Mouse (Mus musculus) left cerebral cortex, adult 11 months (tissue): ENCODE data around the gene Blm.
A peak's percentile ranks its signal among the peaks of the same experiment; 100 is the strongest.

Experiments
- DNase-seq: peaks from one replicate; pipeline ENCODE4 v3.0.0; 2022; ENCODE audit warnings: low spot score

Blm gene

DNA sequence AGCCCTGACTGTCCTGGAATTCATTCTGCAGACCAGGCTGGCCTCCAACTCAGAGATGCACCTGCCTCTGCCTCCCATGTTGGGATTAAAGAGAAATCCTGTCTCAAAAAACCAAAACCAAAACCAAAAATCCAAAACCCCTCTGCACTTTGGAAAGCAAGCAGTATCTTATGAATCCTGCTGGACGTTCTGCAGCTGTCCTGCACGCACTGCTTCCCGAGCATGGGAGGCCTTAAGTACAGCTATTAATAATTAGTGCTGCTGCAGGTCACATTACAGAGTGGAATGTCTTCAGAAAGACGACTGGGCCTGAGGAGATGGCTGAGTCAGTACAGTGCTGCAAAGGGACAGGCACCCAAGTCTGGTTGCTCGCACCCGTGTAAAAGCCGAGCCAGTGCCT, 73.0 kb downstream of the Blm start:
- DNase-seq, result no peak

DNA sequence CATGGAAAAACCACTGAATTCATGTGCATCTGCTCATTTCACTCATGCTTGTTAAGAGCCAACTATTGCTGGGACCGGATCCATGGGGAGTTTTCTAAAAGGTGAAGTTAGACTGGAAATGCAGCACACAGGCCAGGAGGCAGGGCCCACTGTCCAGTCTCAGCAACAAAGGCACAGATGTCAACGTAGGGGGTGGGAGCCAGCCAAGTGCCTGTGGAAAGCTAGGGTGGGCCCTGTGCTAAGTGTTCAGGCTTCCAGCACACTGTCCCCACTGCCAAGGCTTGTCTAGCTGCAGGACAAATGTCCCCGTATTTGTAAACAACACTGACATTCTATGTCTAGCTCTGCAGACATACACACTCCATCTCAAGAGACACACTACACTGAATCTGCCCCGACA, 74.0 kb downstream of the Blm start:
- DNase-seq, result no peak

DNA sequence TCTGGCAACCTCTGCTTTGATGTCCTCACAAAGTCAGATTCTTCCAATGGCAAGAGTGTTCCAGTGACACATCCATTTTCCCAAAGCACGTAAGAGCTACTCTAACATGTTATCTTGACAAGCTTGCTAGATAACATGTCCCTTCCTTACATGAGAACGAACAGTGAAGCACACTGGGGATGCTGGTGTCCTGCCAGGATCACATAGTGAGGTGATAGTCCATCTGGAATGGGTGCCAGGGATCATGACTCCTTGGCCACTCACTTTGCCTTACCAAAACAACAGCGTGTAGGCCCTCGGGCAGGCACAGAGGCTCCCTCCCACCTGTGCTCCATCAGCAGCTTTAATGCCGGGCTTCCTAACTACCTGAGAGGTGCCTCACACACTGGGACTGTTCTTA, 74.7 kb downstream of the Blm start:
- DNase-seq, result no peak

DNA sequence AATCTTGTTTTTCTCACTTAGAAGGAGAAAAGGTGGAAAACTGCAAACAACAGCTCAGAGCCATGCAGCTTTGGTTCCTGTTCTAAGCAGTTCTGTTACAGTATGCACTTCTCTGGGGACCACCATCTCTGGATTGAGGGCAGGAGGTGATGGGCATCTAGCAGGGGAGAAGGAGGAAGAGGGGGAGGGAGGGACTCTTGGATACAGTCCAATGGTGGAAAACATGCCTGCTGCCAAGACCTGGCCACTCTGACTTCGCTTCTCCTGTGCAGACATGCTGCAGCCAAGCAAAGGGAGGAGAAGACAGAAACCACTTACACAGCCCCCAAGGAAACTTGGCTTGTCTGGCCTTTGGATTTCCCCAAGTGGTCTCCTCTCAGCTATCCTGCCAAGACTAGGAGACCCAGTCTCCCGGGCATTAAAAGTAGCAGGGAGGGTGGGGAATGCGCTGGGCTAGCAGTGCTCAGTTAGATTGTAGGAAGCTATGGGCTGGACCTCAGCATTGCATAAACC, 77.0 kb downstream of the Blm start:
- DNase-seq, result no peak

DNA sequence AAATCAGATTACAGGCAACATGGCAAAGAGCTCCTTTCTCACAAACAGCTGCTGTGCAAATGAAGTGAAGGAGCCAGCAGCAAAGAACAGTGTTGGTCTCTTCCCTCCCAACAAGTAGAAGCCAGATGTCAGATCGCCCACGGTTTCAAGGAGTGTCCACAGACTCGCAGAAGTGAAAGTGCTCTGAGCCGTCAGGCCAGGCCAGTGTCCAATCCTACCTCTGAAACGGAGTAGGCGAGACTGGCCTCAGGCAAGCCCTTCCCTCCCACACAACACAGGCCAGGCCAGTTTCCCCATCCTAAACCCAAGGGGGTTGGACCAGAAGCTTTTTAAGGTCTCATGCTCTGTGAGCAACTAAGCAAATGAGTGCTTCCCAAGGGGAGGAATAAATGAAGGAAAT, 77.7 kb downstream of the Blm start:
- DNase-seq, result peak; percentile 18

DNA sequence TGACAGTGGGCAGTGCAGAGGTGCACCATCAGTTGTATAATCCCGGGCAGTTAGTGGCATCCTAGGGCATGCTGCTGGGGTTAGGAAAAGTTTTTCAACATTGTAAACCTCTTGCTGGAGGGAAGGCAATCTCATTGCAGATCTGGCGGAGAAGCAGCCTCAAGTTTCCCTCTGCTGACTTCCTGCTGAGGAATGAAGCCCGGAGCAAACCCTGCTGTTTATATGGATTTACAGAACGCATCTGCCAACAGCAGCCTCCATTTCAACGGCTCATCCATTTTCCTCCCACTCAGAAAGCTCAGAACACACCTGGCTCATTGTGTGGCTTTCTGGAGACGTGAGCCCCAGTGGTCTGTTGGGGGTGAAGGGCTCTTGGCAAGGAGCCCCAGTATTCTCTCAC, 78.6 kb downstream of the Blm start:
- no peak for DNase-seq

DNA sequence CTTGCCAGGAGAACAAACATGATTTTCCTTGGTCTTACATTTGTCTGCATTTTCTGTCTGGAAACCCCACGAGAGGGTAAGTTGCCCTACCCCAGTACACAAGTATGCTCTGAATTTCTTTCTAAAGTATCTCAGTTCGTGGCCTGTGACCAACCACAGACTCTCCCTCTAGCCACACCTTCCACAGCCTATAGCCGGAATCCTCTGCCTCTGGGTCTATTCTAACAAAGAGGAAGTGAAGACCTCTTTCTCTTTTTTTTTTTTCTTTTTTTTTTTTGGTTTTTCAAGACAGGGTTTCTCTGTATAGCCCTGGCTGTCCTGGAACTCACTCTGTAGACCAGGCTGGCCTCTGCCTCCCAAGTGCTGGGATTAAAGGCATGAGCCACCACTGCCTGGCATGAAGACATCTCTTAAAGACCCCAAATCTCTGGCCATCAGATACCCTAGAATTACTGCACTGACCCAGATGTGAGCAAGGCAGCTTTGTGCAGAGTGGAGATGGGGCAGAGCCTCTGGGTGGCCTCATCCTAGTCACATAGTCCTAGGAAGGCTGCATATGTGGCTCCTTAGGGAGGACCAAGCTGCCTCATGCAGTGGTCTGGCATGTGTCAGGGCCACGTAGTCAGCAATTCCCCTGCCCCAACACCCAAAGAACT, 79.3 kb downstream of the Blm start:
- DNase-seq, result no peak

DNA sequence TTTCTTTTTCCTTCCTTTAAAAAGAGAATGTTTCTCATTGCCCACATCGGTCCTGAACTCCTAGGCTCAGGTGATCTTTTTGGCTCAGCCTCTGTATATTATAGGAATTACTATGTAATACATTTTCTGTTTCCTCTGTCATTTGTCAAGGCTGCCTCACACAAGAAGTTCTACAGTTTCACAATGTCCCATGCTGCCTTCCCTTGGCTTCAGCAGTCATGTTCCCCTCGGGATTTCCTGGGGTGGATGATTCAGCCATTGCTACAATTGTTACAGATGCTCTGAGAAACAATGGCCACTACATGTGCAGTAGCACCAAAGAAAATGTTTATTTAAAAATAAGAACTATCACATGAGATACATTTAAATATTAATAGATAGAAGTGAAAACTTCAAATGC, 80.1 kb downstream of the Blm start:
- no peak for DNase-seq

DNA sequence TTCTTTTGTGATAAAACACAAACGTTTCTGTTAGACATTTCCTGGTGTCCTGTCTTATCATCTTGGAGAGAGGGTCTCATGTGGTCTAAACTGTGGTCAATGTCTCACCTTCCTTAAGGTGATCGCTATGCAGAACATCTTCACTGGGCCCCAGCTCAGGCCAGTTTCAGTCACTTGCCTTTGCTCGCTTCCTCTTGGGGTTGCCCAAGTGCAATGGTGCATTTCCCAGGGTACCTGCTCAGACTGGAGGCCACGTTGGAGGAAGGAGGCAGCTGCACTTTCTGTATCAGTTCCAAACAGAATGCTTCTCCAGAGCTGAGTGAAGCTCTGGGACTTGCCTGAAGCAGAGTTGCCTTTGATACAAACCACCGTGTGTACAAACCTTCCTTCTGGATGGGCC, 80.9 kb downstream of the Blm start:
- DNase-seq, result no peak

DNA sequence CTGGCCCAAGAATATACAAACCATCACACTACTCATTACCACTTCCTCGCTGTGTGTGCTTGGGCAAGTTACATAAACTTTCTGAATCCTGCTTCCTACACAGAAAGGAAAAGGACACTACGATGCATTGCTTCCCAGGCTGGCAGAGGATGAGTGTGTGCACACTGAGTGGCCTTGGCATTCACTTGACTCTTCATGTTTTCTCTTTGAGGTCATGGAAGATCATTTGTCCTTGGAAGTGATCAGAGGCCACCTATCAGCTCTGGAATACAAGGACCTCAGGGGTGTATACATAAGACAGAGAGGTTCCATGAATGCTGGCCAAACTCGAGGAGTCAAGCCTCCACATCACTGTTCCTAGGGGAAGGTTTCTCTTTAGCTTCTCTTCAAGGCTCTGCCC, 81.8 kb downstream of the Blm start:
- DNase-seq, result no peak

DNA sequence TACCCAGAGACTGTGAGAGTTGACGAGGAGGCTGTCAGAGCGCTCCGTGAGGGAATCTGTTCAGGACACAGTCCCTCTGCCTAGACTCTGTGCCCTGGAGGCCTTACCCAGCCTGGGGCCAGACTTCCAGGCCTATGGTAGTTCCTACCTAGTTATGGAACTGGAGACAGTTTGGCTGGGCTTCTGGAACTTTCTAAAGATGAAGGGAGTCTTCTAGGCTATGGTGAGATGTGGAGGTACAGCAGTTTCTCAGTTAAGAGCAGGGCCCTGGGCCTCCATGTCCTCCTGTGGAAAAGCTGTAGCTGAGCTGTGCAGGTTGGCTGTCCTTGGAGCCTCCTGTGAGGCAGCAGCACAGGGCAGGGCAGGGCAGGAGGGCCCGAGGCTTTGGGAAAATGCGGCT, 82.7 kb downstream of the Blm start:
- no peak for DNase-seq

DNA sequence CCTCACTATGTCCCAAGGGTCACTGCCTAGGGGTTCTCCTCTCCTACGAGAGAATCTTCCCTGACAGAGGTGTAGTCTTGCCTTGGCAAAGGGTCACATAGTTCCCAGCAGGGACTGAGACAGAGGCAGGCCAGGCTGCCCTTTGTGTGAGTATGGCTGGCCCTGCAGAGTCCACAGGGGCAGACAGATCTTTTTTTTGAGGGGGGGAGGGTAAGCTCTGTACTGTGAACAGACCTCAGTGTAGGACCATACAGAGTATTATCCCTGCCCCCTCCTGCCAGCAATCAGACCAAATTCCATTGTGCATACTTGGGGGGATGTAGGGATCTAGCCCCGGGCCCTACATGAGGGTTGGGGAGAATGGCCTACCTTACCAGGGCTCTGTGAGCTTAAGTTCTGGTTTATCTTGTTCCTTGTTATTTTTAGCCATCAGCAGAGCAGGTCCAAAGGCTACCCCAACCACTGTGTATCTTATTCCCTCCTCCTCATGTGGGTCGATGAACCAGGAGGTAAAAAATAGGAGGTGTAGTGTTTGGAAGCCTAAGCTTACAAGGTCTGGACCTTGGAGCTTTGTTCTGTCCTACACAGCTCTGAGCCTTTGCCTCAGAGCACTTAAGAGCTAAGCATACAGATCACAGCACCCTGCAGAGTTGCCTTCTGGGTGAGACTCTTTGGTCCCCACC, 83.2 kb downstream of the Blm start:
- no peak for DNase-seq

DNA sequence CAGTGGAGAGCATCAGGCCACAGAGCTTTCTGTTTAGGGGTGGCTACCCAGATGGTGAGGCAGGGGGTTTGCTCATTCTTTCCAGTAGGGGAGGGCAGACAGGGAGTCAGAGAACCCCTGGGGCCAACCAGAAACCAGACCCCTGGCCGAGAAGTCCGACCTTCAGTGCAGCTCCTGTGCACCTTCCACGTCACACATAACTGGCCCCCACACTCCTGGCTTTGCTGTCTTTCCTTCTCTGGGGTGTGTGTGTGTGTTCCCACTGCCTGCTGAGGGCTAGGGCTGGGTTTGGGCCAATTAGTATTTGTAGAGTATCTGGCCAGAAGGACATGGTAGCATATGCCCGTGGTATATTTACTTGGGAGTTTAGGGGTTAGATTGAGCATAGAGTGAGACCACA, 84.6 kb downstream of the Blm start:
- no peak for DNase-seq

DNA sequence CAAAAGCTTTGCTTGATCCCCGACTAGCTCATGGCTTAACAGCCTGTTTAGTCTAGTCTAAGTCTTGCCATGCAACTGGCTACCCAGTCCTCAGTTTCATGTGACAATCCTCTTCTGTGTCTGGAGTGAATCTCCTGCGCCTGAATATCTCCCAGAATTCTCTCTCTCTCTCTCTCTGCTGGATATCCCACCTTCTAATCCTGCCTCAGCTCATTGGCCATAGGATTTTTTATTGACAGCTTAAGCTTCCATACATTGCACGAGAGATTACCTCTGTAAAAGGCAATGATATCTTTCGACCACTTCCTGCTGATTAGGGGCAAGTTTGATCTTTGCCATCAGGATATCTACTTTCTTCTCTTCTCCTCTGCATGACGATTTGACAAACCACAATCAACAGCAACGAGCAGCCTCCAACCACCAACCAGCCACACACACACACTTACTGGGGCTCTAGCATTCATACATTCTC, 85.3 kb downstream of the Blm start:
- DNase-seq, result no peak

DNA sequence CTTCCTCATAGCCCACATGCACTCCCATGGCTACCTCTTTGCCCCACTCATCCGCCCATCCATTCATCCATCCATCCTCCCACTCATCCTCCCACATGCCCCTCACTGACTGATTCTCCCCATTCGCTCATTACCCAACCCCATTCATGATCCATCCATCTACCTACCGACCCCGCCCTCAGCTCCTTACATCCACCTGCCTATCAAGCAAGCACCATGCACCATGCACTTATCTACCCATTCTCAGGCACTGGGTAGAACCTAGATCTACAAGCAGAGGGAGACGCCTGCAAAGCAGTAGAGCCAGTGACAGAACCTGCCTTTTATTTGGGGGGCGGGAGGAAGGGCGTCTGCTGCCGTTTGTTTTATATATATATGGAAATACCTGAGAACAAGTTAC, 87.6 kb downstream of the Blm start:
- DNase-seq, result no peak

DNA sequence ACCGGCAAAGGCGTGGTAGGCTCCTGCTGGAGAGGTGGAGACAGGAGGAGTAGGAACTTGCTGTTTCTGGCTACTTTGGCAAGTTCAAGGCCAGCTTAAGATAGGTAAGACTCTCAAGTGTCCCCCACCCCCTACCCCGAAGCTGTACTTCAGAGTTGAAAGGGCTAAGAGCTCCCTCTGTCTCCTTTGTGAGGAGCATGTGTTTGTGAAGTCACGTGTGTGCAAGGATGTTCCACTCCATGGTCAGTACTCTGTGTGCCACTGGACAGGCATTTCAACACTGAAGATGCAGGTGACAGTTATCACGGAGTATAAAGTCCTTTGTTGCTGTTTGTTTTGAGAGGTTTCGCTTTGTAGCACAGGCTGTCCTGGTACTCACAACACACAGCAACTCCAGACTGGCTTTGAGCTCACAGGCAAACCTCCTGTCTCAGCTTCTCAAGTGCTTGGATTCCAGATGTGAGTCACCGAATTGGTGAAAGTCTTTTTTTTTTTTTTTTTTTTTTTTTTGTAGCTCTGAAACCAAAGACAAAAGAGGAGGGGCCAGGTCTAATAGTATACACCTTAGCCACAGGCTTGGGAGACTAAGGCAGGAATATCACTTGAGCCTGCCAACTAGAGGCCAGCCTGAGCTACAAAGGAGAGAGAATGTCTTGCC, 88.6 kb downstream of the Blm start:
- DNase-seq, result no peak

DNA sequence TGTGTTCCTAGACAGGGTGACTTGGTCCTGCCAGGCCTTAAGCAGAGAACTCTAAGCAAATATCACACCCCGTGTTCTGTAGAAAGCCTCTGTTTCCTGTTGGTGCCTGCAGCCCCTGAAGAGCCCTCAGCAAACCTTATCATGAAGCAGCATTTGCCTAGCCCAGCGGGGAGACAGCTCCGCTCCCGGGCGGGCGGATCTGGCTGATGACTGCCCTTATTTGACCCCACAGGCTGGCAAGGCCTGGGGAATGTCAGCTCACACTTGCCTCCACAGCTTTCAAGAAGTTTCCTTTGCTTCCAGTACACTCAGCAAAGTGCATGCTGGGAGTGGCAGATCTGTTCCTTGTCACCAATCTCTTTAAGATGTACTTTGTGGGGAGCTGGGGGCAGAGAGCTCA, 89.4 kb downstream of the Blm start:
- no peak for DNase-seq

DNA sequence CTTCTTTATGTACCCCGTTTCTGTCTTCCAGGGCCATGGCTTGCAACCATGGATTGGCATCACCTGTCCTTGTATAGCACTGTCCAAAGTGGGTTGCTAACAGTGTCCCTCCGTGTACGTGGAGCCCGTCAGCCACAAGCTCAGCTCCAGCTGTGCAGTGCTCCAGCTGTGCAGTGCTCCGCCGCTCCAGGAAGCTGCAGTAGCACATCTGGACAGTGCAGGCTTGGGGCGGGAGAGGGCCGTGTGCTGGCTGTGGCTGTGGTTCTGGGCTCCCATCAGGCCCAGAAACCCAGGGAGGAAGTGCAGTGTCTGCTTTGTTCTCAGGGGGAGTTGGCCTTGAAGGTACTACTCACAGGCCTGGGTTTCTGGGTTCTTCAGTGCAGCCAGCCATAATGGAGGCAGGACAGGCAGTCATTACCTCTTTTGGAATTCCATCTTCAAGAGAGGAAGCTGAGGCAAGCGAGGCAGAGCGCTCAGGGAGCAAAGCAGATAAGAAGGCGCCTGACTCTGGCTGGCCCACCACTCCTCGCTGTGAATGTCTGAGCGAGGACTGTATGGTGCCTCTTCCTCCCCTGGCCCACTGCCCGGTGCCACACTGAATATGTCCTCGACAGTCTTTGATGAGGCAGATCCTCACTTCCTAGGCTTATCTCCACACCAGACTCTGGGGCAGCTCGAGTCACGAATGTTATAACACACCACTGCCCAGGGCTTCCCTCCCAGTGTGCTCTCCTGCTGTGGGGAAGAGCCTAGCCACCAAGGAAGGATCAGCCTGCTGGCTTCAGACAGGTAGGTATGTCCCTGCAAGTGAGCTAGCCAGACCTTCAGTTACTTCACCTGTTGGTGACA, 90.3 kb downstream of the Blm start:
- no peak for DNase-seq

DNA sequence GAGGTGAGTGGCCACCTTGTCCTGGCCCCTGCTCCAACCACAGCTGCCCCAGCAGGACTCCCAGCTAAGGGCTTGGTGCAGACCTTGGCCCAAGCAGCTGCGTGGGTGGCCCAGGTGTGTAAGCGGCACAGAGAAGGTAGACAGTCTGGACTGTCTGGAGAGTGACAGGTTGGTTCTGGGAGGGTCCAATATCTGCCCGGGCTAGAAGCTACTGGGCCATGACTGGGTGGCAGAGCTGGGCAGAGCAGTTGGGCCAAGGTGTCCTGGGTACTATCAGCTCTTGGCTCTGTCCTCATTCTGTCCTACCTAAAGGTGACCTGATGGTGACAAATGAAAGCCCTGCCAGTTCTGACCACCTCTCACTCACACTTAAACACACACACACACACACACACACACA, 91.8 kb downstream of the Blm start:
- no peak for DNase-seq

DNA sequence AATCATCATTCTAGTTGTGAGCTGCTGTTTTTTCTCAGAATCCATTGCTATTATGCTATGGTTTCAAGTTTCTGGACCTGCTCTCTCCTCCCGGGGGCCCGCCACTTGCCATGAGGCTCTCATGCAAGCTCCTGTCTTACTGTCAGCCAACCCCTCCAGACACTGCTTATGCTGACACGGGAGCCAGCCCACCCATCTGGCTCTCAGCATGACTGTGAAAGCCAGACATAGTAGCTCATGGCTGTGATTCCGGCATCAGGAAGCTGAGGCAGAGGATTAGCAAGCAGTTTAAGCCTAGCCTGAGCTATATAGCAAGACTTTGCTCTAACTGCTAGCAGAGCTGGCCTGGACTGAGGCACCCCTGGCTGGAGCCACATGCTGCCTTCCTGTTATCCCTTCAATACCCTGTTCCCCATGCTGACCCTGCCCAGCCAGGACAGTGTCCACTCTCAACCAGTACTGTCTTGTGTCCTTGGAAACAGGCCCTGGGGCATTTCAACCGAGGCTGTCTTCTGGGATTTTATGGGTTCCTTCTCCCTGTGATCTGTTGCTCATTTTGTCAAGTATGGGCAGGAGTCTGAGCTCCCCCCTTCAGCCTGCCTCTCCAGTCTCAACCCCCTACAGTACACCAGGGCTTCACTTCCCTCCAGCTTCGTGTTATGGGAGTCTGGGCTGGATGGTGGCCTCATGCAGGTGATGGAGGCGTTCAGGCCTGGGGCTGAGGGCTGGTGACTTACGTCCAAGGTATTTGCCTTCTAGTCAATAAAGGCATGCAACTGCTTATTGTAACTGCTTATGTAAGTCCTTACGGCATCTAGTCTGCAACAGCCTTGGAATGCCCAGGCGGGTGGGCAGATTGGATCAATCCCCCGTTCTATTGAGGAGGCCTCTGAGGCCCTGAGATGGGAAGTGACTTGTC, 92.7 kb downstream of the Blm start:
- no peak for DNase-seq

DNA sequence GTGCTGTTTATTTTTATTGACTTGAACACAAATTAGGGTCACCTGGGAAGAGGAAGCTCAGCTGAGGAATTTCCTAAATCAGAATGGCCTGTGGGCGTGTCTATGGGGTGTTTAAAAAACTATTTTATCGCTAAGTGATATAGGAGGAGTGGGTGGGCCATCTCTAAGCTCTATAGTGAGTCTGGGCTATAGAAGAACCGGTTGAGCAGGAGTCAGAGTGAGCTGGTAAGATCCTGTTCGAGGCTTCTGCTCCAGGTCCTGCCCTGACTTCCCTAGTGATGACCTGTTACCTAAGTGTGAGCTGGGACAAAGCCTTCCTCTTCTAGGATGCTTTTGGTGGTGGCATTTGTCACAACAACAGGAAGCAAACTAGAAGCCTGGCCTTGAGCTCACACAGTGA, 94.2 kb downstream of the Blm start:
- no peak for DNase-seq
